Mouse (Mus musculus): ENCODE measurements around the gene Podn.
"Not testable (repeated sequence)": the region's sequence is repeated elsewhere in the genome, so short reads cannot be mapped to it uniquely, and the experiment has no call there.

The Podn gene

GRCm38 (mm10) chr4:108079191-108079590 is 17.1 kb downstream of the Podn start:
- DNase-seq (ENCODE audit: inconsistent age in 2 of 2, low spot score in 1 of 2): not testable (repeated sequence)

GRCm38 (mm10) chr4:108077224-108077955 is 18.9 kb downstream of the Podn start:
- DNase-seq (ENCODE audit: inconsistent age in 2 of 2, low spot score in 1 of 2): peak in 1 of 2 experiments; percentile 55

GRCm38 (mm10) chr4:108074204-108074823 is 21.9 kb downstream of the Podn start:
- no peak for DNase-seq (ENCODE audit: inconsistent age in 2 of 2, low spot score in 1 of 2)

- DNase-seq (ENCODE audit: inconsistent age in 2 of 2, low spot score in 1 of 2): peak in 1 of 2 experiments; percentile 34
These were observed 24.2 kb downstream of the Podn start for GRCm38 (mm10) chr4:108072086-108072485.

GRCm38 (mm10) chr4:108071235-108071901 is 24.9 kb downstream of the Podn start:
- DNase-seq (ENCODE audit: inconsistent age in 2 of 2, low spot score in 1 of 2): peak; percentile 97

GRCm38 (mm10) chr4:108070723-108071122 is 25.5 kb downstream of the Podn start:
- peak in 1 of 2 experiments; percentile 74 for DNase-seq (ENCODE audit: inconsistent age in 2 of 2, low spot score in 1 of 2)

- DNase-seq (ENCODE audit: inconsistent age in 2 of 2, low spot score in 1 of 2): no peak
These were observed 26.0 kb downstream of the Podn start for GRCm38 (mm10) chr4:108070286-108070685.

- DNase-seq (ENCODE audit: inconsistent age in 2 of 2, low spot score in 1 of 2): no peak
These were observed 28.2 kb downstream of the Podn start for GRCm38 (mm10) chr4:108068081-108068480.

- DNase-seq (ENCODE audit: inconsistent age in 2 of 2, low spot score in 1 of 2): no peak
These were observed 29.0 kb downstream of the Podn start for GRCm38 (mm10) chr4:108067261-108067660.

- no peak for DNase-seq (ENCODE audit: inconsistent age in 2 of 2, low spot score in 1 of 2)
These were observed 29.7 kb downstream of the Podn start for GRCm38 (mm10) chr4:108066569-108066968.

GRCm38 (mm10) chr4:108065176-108065844 is 30.9 kb downstream of the Podn start:
- peak in 1 of 2 experiments; percentile 62 for DNase-seq (ENCODE audit: inconsistent age in 2 of 2, low spot score in 1 of 2)

GRCm38 (mm10) chr4:108063616-108064015 is 32.6 kb downstream of the Podn start:
- no peak for DNase-seq (ENCODE audit: inconsistent age in 2 of 2, low spot score in 1 of 2)

- no peak for DNase-seq (ENCODE audit: inconsistent age in 2 of 2, low spot score in 1 of 2)
These were observed 33.7 kb downstream of the Podn start for GRCm38 (mm10) chr4:108062524-108062923.

- no peak for DNase-seq (ENCODE audit: inconsistent age in 2 of 2, low spot score in 1 of 2)
These were observed 35.5 kb downstream of the Podn start for GRCm38 (mm10) chr4:108060774-108061173.

GRCm38 (mm10) chr4:108059601-108060379 is 36.5 kb downstream of the Podn start:
- no peak for DNase-seq (ENCODE audit: inconsistent age in 2 of 2, low spot score in 1 of 2)

- DNase-seq (ENCODE audit: inconsistent age in 2 of 2, low spot score in 1 of 2): peak; percentile 71 to 74
These were observed 38.1 kb downstream of the Podn start for GRCm38 (mm10) chr4:108058166-108058565.

- no peak for DNase-seq (ENCODE audit: inconsistent age in 2 of 2, low spot score in 1 of 2)
These were observed 39.0 kb downstream of the Podn start for GRCm38 (mm10) chr4:108057247-108057646.

- no peak for DNase-seq (ENCODE audit: inconsistent age in 2 of 2, low spot score in 1 of 2)
These were observed 40.4 kb downstream of the Podn start for GRCm38 (mm10) chr4:108055873-108056272.

GRCm38 (mm10) chr4:108052673-108053072 is 43.6 kb downstream of the Podn start:
- DNase-seq (ENCODE audit: inconsistent age in 2 of 2, low spot score in 1 of 2): no peak

GRCm38 (mm10) chr4:108051687-108052274 is 44.5 kb downstream of the Podn start:
- no peak for DNase-seq (ENCODE audit: inconsistent age in 2 of 2, low spot score in 1 of 2)
